In genomic region chr15:81853081-81853480, GRCm38 (mm10) we compare ENCODE assay signal across 19 mouse cellular contexts. TPM values are rescaled to one million over a fixed set of nuclear protein-coding genes. Genes with fewer than 3 reads are reported as not detected.
DNase-seq lines count a peak whose midpoint lies in the region; ATAC-seq and TF ChIP-seq lines count a peak whose summit lies in the region.
"Had no signal": no experiment of that assay in that cellular context is flagged by ENCODE, and none has a peak within 500 bp of the region (broad histone marks: within the 10 kb centered on the region; RNA-seq: fewer than 3 reads in every experiment).

No protein-coding gene starts in this region.

- intact Hi-C loops in heart, postnatal 36 days (cut with DNase I), result no loop called here

- H3K9me3 ChIP-seq in heart, postnatal 0 days (replicated peaks; ENCODE audit: control insufficient read depth, low read length), result no peaks in the 10 kb centered on the region
- no peaks in the 10 kb centered on the region for H3K9me3 ChIP-seq in liver, embryonic 11.5 days (ENCODE audit: control insufficient read depth, low read length)
- no peaks in the 10 kb centered on the region for H3K9me3 ChIP-seq in forebrain, embryonic 14.5 days (replicated peaks; ENCODE audit: control insufficient read depth, low read length)
- H3K9me3 ChIP-seq: embryonic facial prominence, embryonic 10.5 days; G1E; hindbrain, embryonic 13.5 days; megakaryocyte, embryonic 14.5 days; midbrain, embryonic 15.5 days had no signal

- H3K4me1 ChIP-seq in heart, postnatal 0 days (ENCODE audit: control insufficient read depth, insufficient read depth), result peaks cover 15% of the 10 kb centered on the region; the same call in 1 of the 2 replicates
- H3K4me1 ChIP-seq in liver, adult 2 months (ENCODE audit: control insufficient read depth, insufficient read depth, low read length), result peaks cover 30% of the 10 kb centered on the region
- H3K4me1 ChIP-seq in liver, embryonic 11.5 days (replicated peaks; ENCODE audit: control insufficient read depth, insufficient read depth, low read length), result peaks cover 5% of the 10 kb centered on the region; the same call in 1 of the 2 replicates
- H3K4me1 ChIP-seq in forebrain, embryonic 14.5 days (ENCODE audit: control insufficient read depth, insufficient read depth, low read length), result no peaks in the 10 kb centered on the region

- no peak overlapping the region for H3K4me3 ChIP-seq in heart, postnatal 0 days (ENCODE audit: low read depth, low read length)
- H3K4me3 ChIP-seq in liver, adult 2 months (ENCODE audit: insufficient read depth, low read depth, low read length), result no peak overlapping the region
- no peak overlapping the region for H3K4me3 ChIP-seq in liver, embryonic 11.5 days (ENCODE audit: low read depth, low read length)
- H3K4me3 ChIP-seq in forebrain, embryonic 14.5 days (ENCODE audit: low read depth, low read length), result no peak overlapping the region
- H3K4me3 ChIP-seq: embryonic facial prominence, embryonic 10.5 days; hindbrain, embryonic 13.5 days; megakaryocyte, embryonic 14.5 days; midbrain, embryonic 15.5 days had no signal

- DNase-seq in adrenal gland, adult 8-10 months, result peak; percentile 65
- DNase-seq in adrenal gland, adult 18-20 months (ENCODE audit: low spot score in 2 of 2), result no peak
- DNase-seq in heart, postnatal 0 days (ENCODE audit: low spot score), result no peak
- no peak for DNase-seq in heart, postnatal 36 days
- peak; percentile 94 for DNase-seq in liver, adult 2 months (ENCODE audit: extremely low read depth, low read depth, low spot score)
- DNase-seq in liver, embryonic 11.5 days (ENCODE audit: low spot score), result no peak
- DNase-seq in forebrain, embryonic 14.5 days (ENCODE audit: low spot score), result no peak
- DNase-seq: gastrocnemius, postnatal 10 days; lung, adult 2 months; right cerebral cortex, postnatal 14 days; spleen, adult 18-20 months; thymus, postnatal 36 days had no signal

- WGBS in heart, postnatal 0 days, result 76% methylated on average over 7 of the region's 7 CpGs
- WGBS in liver, adult 2 months, result 24% methylated on average over 7 of the region's 7 CpGs
- WGBS in liver, embryonic 11.5 days, result 77% methylated on average over 7 of the region's 7 CpGs
- WGBS in forebrain, embryonic 14.5 days, result 88% methylated on average over 7 of the region's 7 CpGs

- peaks cover 43% of the 10 kb centered on the region for H3K36me3 ChIP-seq in heart, postnatal 0 days (replicated peaks; ENCODE audit: control insufficient read depth, insufficient read depth, low read length)
- peaks cover 30% of the 10 kb centered on the region for H3K36me3 ChIP-seq in liver, adult 2 months (ENCODE audit: control insufficient read depth, insufficient read depth, low read length)
- peaks cover 29% of the 10 kb centered on the region for H3K36me3 ChIP-seq in liver, embryonic 11.5 days (ENCODE audit: control insufficient read depth, insufficient read depth, low read length)
- peaks cover 42% of the 10 kb centered on the region for H3K36me3 ChIP-seq in forebrain, embryonic 14.5 days (ENCODE audit: control insufficient read depth, insufficient read depth, low read length)

- TF ChIP-seq CTCF in heart, postnatal 0 days (IDR thresholded peaks at IDR 0.05; ENCODE audit: low read depth), result no peak
- TF ChIP-seq CTCF in liver, adult 2 months (IDR thresholded peaks at IDR 0.05; ENCODE audit: low read depth, low read length), result no peak

- H3K4me2 ChIP-seq in heart, postnatal 0 days (ENCODE audit: low read depth, low read length), result no peak overlapping the region
- no peak overlapping the region for H3K4me2 ChIP-seq in liver, embryonic 11.5 days
- H3K4me2 ChIP-seq in forebrain, embryonic 14.5 days (ENCODE audit: low read length), result no peak overlapping the region
- H3K4me2 ChIP-seq: hindbrain, embryonic 13.5 days; midbrain, embryonic 15.5 days had no signal

- no peak for ATAC-seq in heart, postnatal 0 days (ENCODE audit: insufficient read depth, low read depth)
- ATAC-seq in liver, embryonic 11.5 days (replicated peaks; ENCODE audit: low FRiP score), result no peak
- ATAC-seq in forebrain, embryonic 14.5 days, result no peak
- ATAC-seq: activated CD4-positive, CD25-positive, alpha-beta regulatory T cell, adult 4 months; inflammation-experienced regulatory T-cells, adult 6 months; midbrain, embryonic 15.5 days had no signal

- 0 out of 2 replicates have a peak overlapping the region, but pooled peaks have one; percentile 9 for H3K9ac ChIP-seq in heart, postnatal 0 days (replicated peaks; ENCODE audit: low read depth, low read length)
- H3K9ac ChIP-seq in liver, adult 2 months (ENCODE audit: low read depth, low read length), result peak overlapping the region; percentile 44
- H3K9ac ChIP-seq in liver, embryonic 11.5 days (ENCODE audit: low read depth, low read length), result no peak overlapping the region
- H3K9ac ChIP-seq in forebrain, embryonic 14.5 days (ENCODE audit: low read length), result no peak overlapping the region
- H3K9ac ChIP-seq: hindbrain, embryonic 13.5 days; midbrain, embryonic 15.5 days had no signal

- H3K27me3 ChIP-seq in heart, postnatal 0 days (ENCODE audit: control insufficient read depth, insufficient read depth, low read length), result no peaks in the 10 kb centered on the region
- H3K27me3 ChIP-seq in liver, adult 2 months (ENCODE audit: control insufficient read depth, insufficient read depth, low read length), result no peaks in the 10 kb centered on the region
- H3K27me3 ChIP-seq in liver, embryonic 11.5 days (replicated peaks; ENCODE audit: control insufficient read depth, insufficient read depth, low read length), result no peaks in the 10 kb centered on the region
- no peaks in the 10 kb centered on the region for H3K27me3 ChIP-seq in forebrain, embryonic 14.5 days (replicated peaks; ENCODE audit: control insufficient read depth, insufficient read depth, low read length)
- H3K27me3 ChIP-seq: hindbrain, embryonic 13.5 days; megakaryocyte, embryonic 14.5 days; midbrain, embryonic 15.5 days had no signal

- no peak for TF ChIP-seq POLR2A in liver, adult 2 months (IDR thresholded peaks at IDR 0.05; ENCODE audit: extremely low read depth, insufficient read depth, low read length)

- no peak for TF ChIP-seq EP300 in heart, postnatal 0 days (IDR thresholded peaks at IDR 0.05; ENCODE audit: low read depth)

- peaks cover 48% of the 10 kb centered on the region for H3K79me2 ChIP-seq in liver, adult 2 months (ENCODE audit: control insufficient read depth, insufficient read depth, low read length)

- H3K27ac ChIP-seq in heart, postnatal 0 days (ENCODE audit: low read depth), result no peak overlapping the region
- H3K27ac ChIP-seq in liver, adult 2 months (replicated peaks; ENCODE audit: insufficient read depth, low read depth, low read length), result peak overlapping the region; percentile 87
- H3K27ac ChIP-seq in liver, embryonic 11.5 days (ENCODE audit: low read depth, low read length), result no peak overlapping the region
- no peak overlapping the region for H3K27ac ChIP-seq in forebrain, embryonic 14.5 days (ENCODE audit: low read depth, low read length)
- H3K27ac ChIP-seq: embryonic facial prominence, embryonic 10.5 days; hindbrain, embryonic 13.5 days; midbrain, embryonic 15.5 days had no signal

RNA-seq across cellular contexts. Expression of gene Tob2, which starts 5.5 kb away (rescaled TPM):
- total RNA-seq in adrenal gland, adult 8-10 months (2022), result 10 to 100 TPM; 63.9 to 97.0 (median 69.1) TPM
- 100 to 1,000 TPM; 103 to 121 TPM for total RNA-seq in adrenal gland, adult 18-20 months (2021)
- 19.2 and 75.8 TPM in 2 replicates for total RNA-seq in heart, postnatal 0 days (2014; rRNA removed; ENCODE audit: low replicate concordance)
- polyA plus RNA-seq in heart, postnatal 0 days (2015; fragmentation: Nextera tagmentation; extraction: Ambion mirVana), result 16.0 and 18.2 TPM in 2 replicates
- total RNA-seq in heart, postnatal 36 days (2021), result 100 to 1,000 TPM in 1 of 2 experiments, 10 to 100 TPM in 1; 74.9 to 130 TPM
- 15.8 and 25.6 TPM in 2 replicates for total RNA-seq in liver, adult 2 months (2014; rRNA removed)
- 20.9 and 21.6 TPM in 2 replicates for polyA plus RNA-seq in liver, adult 2 months (2012; rRNA removed)
- 18.3 and 19.3 TPM in 2 replicates for polyA plus RNA-seq in liver, embryonic 11.5 days (2014; fragmentation: Nextera tagmentation; extraction: Ambion mirVana)
- polyA plus RNA-seq in forebrain, embryonic 14.5 days (2014; fragmentation: Nextera tagmentation; extraction: Ambion mirVana), result 11.1 and 17.0 TPM in 2 replicates

RNA-seq across cellular contexts. Expression of gene Phf5a, which starts 18.6 kb away (rescaled TPM):
- total RNA-seq in adrenal gland, adult 8-10 months (2022), result 10 to 100 TPM; 44.2 to 61.3 (median 51.4) TPM
- 10 to 100 TPM; 54.3 to 55.6 TPM for total RNA-seq in adrenal gland, adult 18-20 months (2021)
- total RNA-seq in heart, postnatal 0 days (2014; rRNA removed; ENCODE audit: low replicate concordance), result 26.9 and 31.0 TPM in 2 replicates
- polyA plus RNA-seq in heart, postnatal 0 days (2015; fragmentation: Nextera tagmentation; extraction: Ambion mirVana), result 60.7 and 65.3 TPM in 2 replicates
- 10 to 100 TPM; 35.0 to 39.8 TPM for total RNA-seq in heart, postnatal 36 days (2021)
- total RNA-seq in liver, adult 2 months (2014; rRNA removed), result 12.3 and 15.6 TPM in 2 replicates
- polyA plus RNA-seq in liver, adult 2 months (2012; rRNA removed), result 27.5 and 28.7 TPM in 2 replicates
- 224 and 237 TPM in 2 replicates for polyA plus RNA-seq in liver, embryonic 11.5 days (2014; fragmentation: Nextera tagmentation; extraction: Ambion mirVana)
- polyA plus RNA-seq in forebrain, embryonic 14.5 days (2014; fragmentation: Nextera tagmentation; extraction: Ambion mirVana), result 153 and 202 TPM in 2 replicates

RNA-seq across cellular contexts. Expression of gene Aco2, which starts 19.0 kb away (rescaled TPM):
- total RNA-seq in adrenal gland, adult 8-10 months (2022), result 100 to 1,000 TPM; 297 to 630 (median 469) TPM
- 1,000 to 10,000 TPM in 1 of 2 experiments, 100 to 1,000 TPM in 1; 791 to 1,455 TPM for total RNA-seq in adrenal gland, adult 18-20 months (2021)
- 2,020 and 2,039 TPM in 2 replicates for total RNA-seq in heart, postnatal 0 days (2014; rRNA removed; ENCODE audit: low replicate concordance)
- 1,019 and 1,040 TPM in 2 replicates for polyA plus RNA-seq in heart, postnatal 0 days (2015; fragmentation: Nextera tagmentation; extraction: Ambion mirVana)
- total RNA-seq in heart, postnatal 36 days (2021), result 1,000 to 10,000 TPM; 2,177 to 2,250 TPM
- 170 and 187 TPM in 2 replicates for total RNA-seq in liver, adult 2 months (2014; rRNA removed)
- 127 TPM in 2 replicates for polyA plus RNA-seq in liver, adult 2 months (2012; rRNA removed)
- polyA plus RNA-seq in liver, embryonic 11.5 days (2014; fragmentation: Nextera tagmentation; extraction: Ambion mirVana), result 177 and 185 TPM in 2 replicates
- 204 and 231 TPM in 2 replicates for polyA plus RNA-seq in forebrain, embryonic 14.5 days (2014; fragmentation: Nextera tagmentation; extraction: Ambion mirVana)

RNA-seq across cellular contexts. Expression of gene Tef, which starts 50.9 kb away (rescaled TPM):
- 100 to 1,000 TPM in 3 of 4 experiments, 10 to 100 TPM in 1; 93.1 to 190 (median 160) TPM for total RNA-seq in adrenal gland, adult 8-10 months (2022)
- total RNA-seq in adrenal gland, adult 18-20 months (2021), result 10 to 100 TPM; 45.0 to 46.9 TPM
- total RNA-seq in heart, postnatal 0 days (2014; rRNA removed; ENCODE audit: low replicate concordance), result 41.5 and 58.7 TPM in 2 replicates
- 27.8 and 30.3 TPM in 2 replicates for polyA plus RNA-seq in heart, postnatal 0 days (2015; fragmentation: Nextera tagmentation; extraction: Ambion mirVana)
- total RNA-seq in heart, postnatal 36 days (2021), result 100 to 1,000 TPM; 123 to 132 TPM
- 156 and 163 TPM in 2 replicates for total RNA-seq in liver, adult 2 months (2014; rRNA removed)
- 34.6 and 35.0 TPM in 2 replicates for polyA plus RNA-seq in liver, adult 2 months (2012; rRNA removed)
- 12.0 and 12.6 TPM in 2 replicates for polyA plus RNA-seq in liver, embryonic 11.5 days (2014; fragmentation: Nextera tagmentation; extraction: Ambion mirVana)
- 15.1 and 18.1 TPM in 2 replicates for polyA plus RNA-seq in forebrain, embryonic 14.5 days (2014; fragmentation: Nextera tagmentation; extraction: Ambion mirVana)

Comparison
In these comparisons a context has a peak if more than half of its experiments do, and no peak if none do; other contexts are left out.
1. DNase-seq: peak in adrenal gland, adult 8-10 months (single experiment) and liver, adult 2 months (single experiment); none in adrenal gland, adult 18-20 months (0 of 2), heart, postnatal 0 days (single experiment), heart, postnatal 36 days (0 of 2), liver, embryonic 11.5 days (single experiment) and forebrain, embryonic 14.5 days (single experiment).
2. H3K9ac ChIP-seq: peak in heart, postnatal 0 days (single experiment) and liver, adult 2 months (single experiment); none in liver, embryonic 11.5 days (single experiment) and forebrain, embryonic 14.5 days (single experiment).